Comparison of ENCODE assay signal across 28 mouse cellular contexts in the genomic region with DNA sequence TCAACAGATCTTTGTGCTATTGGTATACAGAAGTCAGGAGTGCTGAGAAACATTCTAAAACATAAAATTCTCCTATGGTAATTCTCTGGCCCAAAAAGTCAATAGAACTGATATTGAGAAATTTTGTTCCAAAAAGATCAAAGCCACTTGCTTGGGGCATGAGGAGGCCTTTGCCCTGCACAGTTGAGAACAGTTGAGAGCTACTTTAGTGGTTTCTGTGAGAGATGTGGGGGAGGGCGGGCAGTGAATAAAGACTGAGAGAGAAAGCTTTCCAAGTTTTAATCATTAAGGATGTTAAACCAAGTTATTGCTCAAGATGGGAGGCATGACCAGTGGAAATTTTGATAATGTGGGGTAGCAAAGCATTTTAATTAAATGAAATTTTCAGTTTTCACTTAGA. TPM values are rescaled to one million over a fixed set of nuclear protein-coding genes. Genes with fewer than 3 reads are reported as not detected.
DNase-seq lines count a peak whose midpoint lies in the region; ATAC-seq and TF ChIP-seq lines count a peak whose summit lies in the region.
"Had no signal": no experiment of that assay in that cellular context is flagged by ENCODE, and none has a peak within 500 bp of the region (broad histone marks: within the 10 kb centered on the region; RNA-seq: fewer than 3 reads in every experiment).

No protein-coding gene starts in this region.

- no peaks in the 10 kb centered on the region for H3K36me3 ChIP-seq in liver, postnatal 0 days (replicated peaks; ENCODE audit: insufficient read depth, low read length)
- H3K36me3 ChIP-seq in lung, embryonic 14.5 days (ENCODE audit: insufficient read depth) = no peaks in the 10 kb centered on the region
- no peaks in the 10 kb centered on the region for H3K36me3 ChIP-seq in hindbrain, embryonic 13.5 days
- H3K36me3 ChIP-seq: embryonic facial prominence, embryonic 12.5 days; forebrain, embryonic 10.5 days; forebrain, embryonic 15.5 days; hindbrain, embryonic 12.5 days; limb, embryonic 15.5 days had no signal

- peak overlapping the region; percentile 42 for H3K27ac ChIP-seq in liver, postnatal 0 days (ENCODE audit: low read depth)
- no peak overlapping the region for H3K27ac ChIP-seq in lung, embryonic 14.5 days (ENCODE audit: low read depth)
- H3K27ac ChIP-seq in hindbrain, embryonic 13.5 days = no peak overlapping the region
- H3K27ac ChIP-seq: embryonic facial prominence, embryonic 12.5 days; forebrain, embryonic 10.5 days; forebrain, embryonic 15.5 days; hindbrain, embryonic 12.5 days; limb, embryonic 15.5 days; stomach, postnatal 0 days had no signal

- peak; percentile 78 for ATAC-seq in liver, postnatal 0 days
- ATAC-seq in lung, embryonic 14.5 days (ENCODE audit: insufficient read depth) = no peak
- ATAC-seq in hindbrain, embryonic 13.5 days (ENCODE audit: low FRiP score) = no peak
- ATAC-seq: forebrain, embryonic 15.5 days; intestine, embryonic 16.5 days had no signal

- H3K27me3 ChIP-seq in liver, postnatal 0 days (ENCODE audit: insufficient read depth, low read length) = no peaks in the 10 kb centered on the region
- H3K27me3 ChIP-seq in lung, embryonic 14.5 days (ENCODE audit: insufficient read depth, low read length) = no peaks in the 10 kb centered on the region
- H3K27me3 ChIP-seq in hindbrain, embryonic 13.5 days = no peaks in the 10 kb centered on the region
- H3K27me3 ChIP-seq: CH12.LX; embryonic facial prominence, embryonic 12.5 days; forebrain, embryonic 15.5 days; hindbrain, embryonic 12.5 days; limb, embryonic 15.5 days had no signal

- H3K4me1 ChIP-seq in liver, postnatal 0 days (ENCODE audit: insufficient read depth) = peaks cover 13% of the 10 kb centered on the region
- no peaks in the 10 kb centered on the region for H3K4me1 ChIP-seq in lung, embryonic 14.5 days (ENCODE audit: insufficient read depth)
- H3K4me1 ChIP-seq in hindbrain, embryonic 13.5 days (replicated peaks) = peaks cover 4% of the 10 kb centered on the region
- H3K4me1 ChIP-seq: embryonic facial prominence, embryonic 12.5 days; forebrain, embryonic 15.5 days; hindbrain, embryonic 12.5 days had no signal

- no peak overlapping the region for H3K4me3 ChIP-seq in liver, postnatal 0 days (ENCODE audit: low read depth, low read length)
- no peak overlapping the region for H3K4me3 ChIP-seq in lung, embryonic 14.5 days (ENCODE audit: low read depth, low read length)
- no peak overlapping the region for H3K4me3 ChIP-seq in hindbrain, embryonic 13.5 days
- H3K4me3 ChIP-seq: embryonic facial prominence, embryonic 12.5 days; forebrain, embryonic 10.5 days; forebrain, embryonic 15.5 days; hindbrain, embryonic 12.5 days; limb, embryonic 15.5 days had no signal

- H3K4me2 ChIP-seq in liver, postnatal 0 days (ENCODE audit: low read depth, low read length) = no peak overlapping the region
- no peak overlapping the region for H3K4me2 ChIP-seq in lung, embryonic 14.5 days
- no peak overlapping the region for H3K4me2 ChIP-seq in hindbrain, embryonic 13.5 days
- H3K4me2 ChIP-seq: embryonic facial prominence, embryonic 12.5 days; forebrain, embryonic 15.5 days; heart, embryonic 11.5 days; hindbrain, embryonic 12.5 days; limb, embryonic 15.5 days had no signal

- H3K9ac ChIP-seq in liver, postnatal 0 days (replicated peaks) = no peak overlapping the region
- no peak overlapping the region for H3K9ac ChIP-seq in lung, embryonic 14.5 days
- H3K9ac ChIP-seq in hindbrain, embryonic 13.5 days = no peak overlapping the region
- H3K9ac ChIP-seq: embryonic facial prominence, embryonic 12.5 days; forebrain, embryonic 15.5 days; hindbrain, embryonic 12.5 days; limb, embryonic 15.5 days had no signal

- peak; percentile 46; the same call in 1 of the 2 replicates for TF ChIP-seq EP300 in liver, postnatal 0 days (IDR thresholded peaks at IDR 0.05; ENCODE audit: low read depth)

- H3K9me3 ChIP-seq in liver, postnatal 0 days (ENCODE audit: low read length) = no peaks in the 10 kb centered on the region
- no peaks in the 10 kb centered on the region for H3K9me3 ChIP-seq in lung, embryonic 14.5 days (ENCODE audit: low read depth, low read length)
- no peaks in the 10 kb centered on the region for H3K9me3 ChIP-seq in hindbrain, embryonic 13.5 days
- H3K9me3 ChIP-seq: embryonic facial prominence, embryonic 12.5 days; forebrain, embryonic 10.5 days; forebrain, embryonic 15.5 days; hindbrain, embryonic 12.5 days; limb, embryonic 15.5 days had no signal

- no peak for TF ChIP-seq CTCF in liver, postnatal 0 days (IDR thresholded peaks at IDR 0.05; ENCODE audit: low read depth)
- no peak for TF ChIP-seq CTCF in lung, embryonic 14.5 days (IDR thresholded peaks at IDR 0.05; ENCODE audit: low read depth)

- peak; percentile 20 for DNase-seq in liver, postnatal 0 days
- no peak for DNase-seq in liver
- peak; percentile 25 for DNase-seq in lung, embryonic 14.5 days
- DNase-seq in lung, postnatal 10 days = peak; percentile 64
- DNase-seq in right cerebral cortex, postnatal 36 days (ENCODE audit: low spot score in 2 of 2) = no peak
- DNase-seq in layer of hippocampus, postnatal 36 days = no peak
- DNase-seq: cerebellum, adult 11 months; cerebellum, adult 9-10 months; embryo, embryonic 11 days; gastrocnemius, postnatal 25 days; heart, adult 11 months; heart, postnatal 36 days; kidney, adult 8-10 months; kidney, postnatal 14 days; midbrain, embryonic 14.5 days; right cerebral cortex, postnatal 4 days; thymus, adult 18-20 months; thymus, postnatal 25 days had no signal

- WGBS in liver, postnatal 0 days (ENCODE audit: insufficient replicate concordance) = 65% methylated on average over 1 of the region's 1 CpGs
- 64% methylated on average over 1 of the region's 1 CpGs for WGBS in lung, embryonic 14.5 days
- 95% methylated on average over 1 of the region's 1 CpGs for WGBS in hindbrain, embryonic 13.5 days

RNA-seq across cellular contexts. Expression of gene Rmdn2, which starts 2.0 kb away (rescaled TPM):
- 11.2 TPM in 2 replicates for polyA plus RNA-seq in liver, postnatal 0 days (2015; fragmentation: Nextera tagmentation; extraction: Ambion mirVana)
- 13.3 and 17.0 TPM in 2 replicates for polyA plus RNA-seq in lung, embryonic 14.5 days (2014; fragmentation: Nextera tagmentation; extraction: Ambion mirVana)
- 8.0 and 8.8 TPM in 2 replicates for polyA plus RNA-seq in hindbrain, embryonic 13.5 days (2015; fragmentation: Nextera tagmentation; extraction: Ambion mirVana)
- total RNA-seq in layer of hippocampus, postnatal 36 days (2021) = 1 to 10 TPM; 9.3 to 9.4 TPM

Comparison
In these comparisons a context has a peak if more than half of its experiments do, and no peak if none do; other contexts are left out.
1. DNase-seq: peak in liver, postnatal 0 days (single experiment), lung, embryonic 14.5 days (single experiment) and lung, postnatal 10 days (single experiment); none in liver (single experiment), right cerebral cortex, postnatal 36 days (0 of 2) and layer of hippocampus, postnatal 36 days (0 of 2).